Mouse (Mus musculus) liver, embryonic 14.5 days (tissue): ENCODE data around the gene Utp18. TPM values are rescaled to one million over a fixed set of nuclear protein-coding genes. Genes with fewer than 3 reads are reported as not detected.
"Not testable (repeated sequence)": the region's sequence is repeated elsewhere in the genome, so short reads cannot be mapped to it uniquely, and the experiment has no call there.

Experiments used
- ATAC-seq: fragments of 200-750 bp; cut with Nextera tagmentation; 2 replicates; pipeline ENCODE4 v1.8.0; 2017; ENCODE audit warnings: moderate number of reproducible peaks, mild to moderate bottlenecking, moderate library complexity; ENCODE audit not compliant: insufficient read depth
- DNase-seq, 3 experiments: peaks; one replicate each; pipeline ENCODE4 v3.0.0-alpha.2; 2012 to 2013; ENCODE audit warnings: low read depth in 3 of 3, low spot score in 3 of 3
- H3K27ac ChIP-seq: fragments of 300-500 bp; sonication (generic); 2 replicates; pipeline ENCODE4 v1.5.1; 2014; ENCODE audit warnings: moderate library complexity, mild to moderate bottlenecking, control low read depth, inconsistent platforms
- H3K27me3 ChIP-seq: fragments of 300-500 bp; sonication (generic); 2 replicates; pipeline ENCODE4 v1.6.1; 2014; ENCODE audit warnings: mild to moderate bottlenecking, low read length, moderate library complexity; ENCODE audit not compliant: control insufficient read depth, insufficient read depth
- H3K36me3 ChIP-seq: fragments of 300-500 bp; sonication (generic); replicated peaks from 2 replicates; pipeline ENCODE4 v1.6.1; 2014; ENCODE audit warnings: low read depth; ENCODE audit not compliant: control insufficient read depth, insufficient read depth
- H3K4me1 ChIP-seq, 2 experiments: fragments of 200-500 bp in 1 of 2; fragments of 300-500 bp in 1 of 2; sonication (generic) in 1 of 2; replicated peaks; 2 replicates each; pipeline ENCODE4 v1.6.1; 2012 to 2014; ENCODE audit warnings: antibody characterized with exemption in 1 of 2, inconsistent platforms in 1 of 2, low read length in 1 of 2; ENCODE audit not compliant: control insufficient read depth in 2 of 2, insufficient read depth in 2 of 2
- H3K4me2 ChIP-seq: fragments of 300-500 bp; sonication (generic); 2 replicates; pipeline ENCODE4 v1.6.1; 2014; ENCODE audit warnings: low read depth, mild to moderate bottlenecking, control low read depth, moderate library complexity
- H3K4me3 ChIP-seq, 2 experiments: fragments of 200-500 bp in 1 of 2; fragments of 300-500 bp in 1 of 2; sonication (generic) in 1 of 2; 2 replicates each; pipeline ENCODE4 v1.5.1; 2012 to 2014; ENCODE audit warnings: low read depth in 2 of 2, low read length in 2 of 2, mild to moderate bottlenecking in 2 of 2, control low read depth in 1 of 2, inconsistent platforms in 1 of 2, moderate library complexity in 1 of 2; ENCODE audit not compliant: insufficient read depth in 1 of 2
- H3K9ac ChIP-seq: fragments of 300-500 bp; sonication (generic); replicated peaks from 2 replicates; pipeline ENCODE4 v1.6.1; 2014; ENCODE audit warnings: mild to moderate bottlenecking, control low read depth, moderate library complexity
- H3K9me3 ChIP-seq: fragments of 300-500 bp; sonication (generic); 2 replicates; pipeline ENCODE4 v1.6.1; 2016; ENCODE audit warnings: low read length, mixed read lengths; ENCODE audit not compliant: control insufficient read depth
- CTCF ChIP-seq: IDR thresholded peaks from 2 replicates; pipeline ENCODE4 v1.5.1; 2016; ENCODE audit warnings: antibody characterized with exemption, low read depth, control low read depth
- EP300 ChIP-seq: IDR thresholded peaks from 2 replicates; pipeline ENCODE4 v1.6.1; 2016; ENCODE audit warnings: antibody characterized with exemption, low read depth
- WGBS: fragments of 180-500 bp; shearing (Covaris S2); extraction: QIAGEN DNeasy Blood & Tissue Kit; methylation state at CpG from one replicate; pipeline ENCODE4 v1.1.7; 2014; ENCODE audit not compliant: insufficient replicate concordance; 5-methylcytosine and 5-hydroxymethylcytosine counted together
- polyA plus RNA-seq, 2 experiments: library from polyadenylated mRNA; depleted of rRNA in 1 of 2; stranded (reverse) in 1 of 2; unstranded in 1 of 2; fragments of >200 nt; fragmentation: Nextera tagmentation in 1 of 2; extraction: Ambion mirVana in 1 of 2; gene quantifications; 2 replicates each; pipeline versions ENCODE4 v1.2.1 to v1.2.3; 2012 to 2014

Utp18 gene
- polyA plus RNA-seq (2012; rRNA removed) = 5.6 and 11.0 TPM in 2 replicates
- polyA plus RNA-seq (2014; fragmentation: Nextera tagmentation; extraction: Ambion mirVana) = 16.2 and 18.2 TPM in 2 replicates

DNA sequence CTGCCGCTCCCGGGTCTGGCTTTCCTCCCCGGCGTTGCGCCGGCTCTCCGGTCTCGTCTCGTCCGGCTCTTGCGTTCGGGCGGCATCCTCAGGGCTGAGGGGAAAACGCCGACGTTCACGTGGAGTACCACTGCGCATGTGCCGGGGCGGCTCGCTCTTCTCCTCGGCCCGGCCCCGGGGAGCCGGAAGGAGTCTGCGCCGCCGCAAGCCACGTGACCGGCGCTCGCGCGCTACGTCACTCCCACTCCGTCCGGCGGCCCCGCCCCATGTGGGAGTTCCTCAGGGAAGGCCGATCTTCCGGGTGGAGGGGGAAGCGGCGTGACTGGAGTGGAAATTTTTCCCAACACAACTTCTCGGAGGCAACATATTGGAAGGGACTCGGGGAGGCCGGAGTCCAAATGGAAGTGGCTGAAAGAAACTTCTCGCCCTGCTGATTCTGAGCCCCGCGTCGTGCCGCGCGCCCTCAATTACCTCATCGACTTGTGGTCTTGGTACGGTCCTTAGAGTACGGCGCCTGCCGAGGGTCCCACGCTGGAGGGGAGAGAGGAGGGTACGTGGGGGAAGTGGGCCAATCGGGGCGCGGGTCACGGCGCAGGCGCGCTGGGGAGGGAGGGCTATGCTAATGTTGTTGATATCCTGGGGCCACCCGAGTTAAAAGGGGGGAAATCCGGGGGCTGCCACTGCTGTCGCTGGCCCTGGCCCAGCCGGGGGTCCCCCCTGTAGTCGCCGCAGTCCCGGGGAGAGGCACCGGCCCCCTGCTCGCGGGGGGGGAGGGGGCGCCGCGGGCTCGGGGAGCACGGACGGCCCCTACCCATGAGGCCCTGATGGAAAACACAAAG, at the start of gene Utp18, which contains the start of gene Mbtd1:
TSS of gene Utp18 (minus strand) at position 195 of the 839 bp plus-strand sequence.
TSS of gene Mbtd1 (plus strand) at position 281 of the 839 bp plus-strand sequence.
- Histone ChIP-seq H3K9me3 (no peaks in the 10 kb centered on the region), H3K9ac (peak within 1 kb of the TSS; percentile 97), H3K4me3 (peak within 1 kb of the TSS; percentile 87 to 93), H3K27me3 (no peaks in the 10 kb centered on the region), H3K36me3 (no peaks in the 10 kb centered on the region; the same call in 1 of the 2 replicates), H3K4me1 (peaks cover 10 to 13% of the 10 kb centered on the region in 2 experiments), H3K27ac (peak within 1 kb of the TSS; percentile 82), H3K4me2 (peak within 1 kb of the TSS; percentile 98)
- no peak for TF ChIP-seq CTCF
- TF ChIP-seq EP300 = no peak
- WGBS = under 1% methylated on average over 80 of the region's 83 CpGs
- DNase-seq (peak; percentile 89), ATAC-seq (peak; percentile 93)

DNA sequence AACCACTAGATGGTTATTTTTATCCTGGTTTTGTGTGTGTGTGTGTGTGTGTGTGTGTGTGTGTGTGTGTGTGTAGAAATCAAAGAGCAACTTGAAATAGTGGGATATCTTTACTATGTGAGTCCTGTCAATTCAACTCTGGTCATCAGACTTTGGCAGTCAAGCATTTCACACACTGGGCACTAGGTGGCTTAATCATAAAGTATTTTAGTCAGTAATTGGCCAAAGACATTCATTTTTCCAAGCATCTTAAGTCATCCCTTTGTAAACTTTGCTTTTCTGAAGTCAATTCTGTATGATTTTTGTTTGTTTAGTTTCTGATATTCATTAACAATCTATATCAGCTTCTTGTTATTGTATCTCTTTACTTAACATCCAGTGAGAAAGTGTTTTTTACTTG, 43.5 kb upstream of the Utp18 start:
- Histone ChIP-seq H3K4me2 (no peak overlapping the region), H3K9me3 (no peaks in the 10 kb centered on the region), H3K4me1 (no peaks in the 10 kb centered on the region), H3K9ac (no peak overlapping the region), H3K27ac (no peak overlapping the region), H3K36me3 (peaks cover 18% of the 10 kb centered on the region), H3K27me3 (no peaks in the 10 kb centered on the region), H3K4me3 (no peak overlapping the region)
- ATAC-seq = no peak
- TF ChIP-seq CTCF = no peak
- no peak for TF ChIP-seq EP300
- no peak for DNase-seq

DNA sequence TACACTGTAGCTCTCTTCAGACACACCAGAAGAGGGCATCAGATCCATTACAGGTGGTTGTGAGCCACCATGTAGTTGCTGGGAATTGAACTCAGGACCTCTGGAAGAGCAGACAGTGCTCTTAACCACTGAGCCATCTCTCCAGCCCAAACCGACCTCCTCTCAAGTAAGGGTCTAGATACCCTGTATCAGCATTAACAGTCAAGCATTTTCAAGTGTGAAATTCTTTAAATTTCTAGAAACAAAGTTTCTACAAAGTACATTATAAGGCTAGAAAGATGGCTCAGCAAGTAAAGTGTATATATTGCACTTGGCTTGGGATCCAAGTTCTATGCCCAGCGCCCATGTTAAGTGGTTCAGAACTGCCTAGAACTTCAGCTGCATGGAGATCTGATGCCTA, 29.5 kb upstream of the Utp18 start:
- H3K4me2 ChIP-seq, H3K4me1 ChIP-seq, H3K27ac ChIP-seq, H3K9me3 ChIP-seq, DNase-seq, H3K9ac ChIP-seq, H3K27me3 ChIP-seq, H3K4me3 ChIP-seq, ATAC-seq: not testable (repeated sequence)
- WGBS = 81% methylated on average over 2 of the region's 2 CpGs
- H3K36me3 ChIP-seq = peaks cover 17% of the 10 kb centered on the region

DNA sequence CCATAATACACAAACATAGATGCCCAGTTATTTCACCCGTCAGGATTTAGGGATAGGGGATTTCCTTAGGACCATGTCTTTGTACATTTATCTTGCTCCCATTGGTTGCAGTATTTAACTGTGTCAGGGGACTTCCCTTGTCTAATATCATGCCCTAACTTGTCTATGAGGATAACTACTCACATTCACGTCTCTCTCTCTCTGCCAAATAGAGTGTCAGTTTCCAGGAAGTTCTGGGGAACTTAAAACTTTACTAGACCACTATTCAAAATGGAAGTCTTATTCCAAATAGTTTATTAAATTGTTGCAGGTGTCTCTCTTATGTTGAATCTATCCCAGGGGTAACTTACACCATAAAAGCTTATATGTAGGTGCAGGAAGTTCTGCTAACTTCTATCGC, 26.0 kb upstream of the Utp18 start:
- ATAC-seq = no peak
- Histone ChIP-seq H3K4me1 (peaks cover 0 to 7% of the 10 kb centered on the region in 2 experiments; a peak in 2 of 4 replicates), H3K9ac (no peak overlapping the region), H3K27ac (no peak overlapping the region), H3K9me3 (no peaks in the 10 kb centered on the region), H3K4me2 (no peak overlapping the region), H3K4me3 (no peak overlapping the region), H3K36me3 (peaks cover 18% of the 10 kb centered on the region), H3K27me3 (no peaks in the 10 kb centered on the region)
- DNase-seq = no peak
- TF ChIP-seq CTCF (no peak), EP300 (no peak)
- WGBS = 86% methylated on average over 3 of the region's 3 CpGs

DNA sequence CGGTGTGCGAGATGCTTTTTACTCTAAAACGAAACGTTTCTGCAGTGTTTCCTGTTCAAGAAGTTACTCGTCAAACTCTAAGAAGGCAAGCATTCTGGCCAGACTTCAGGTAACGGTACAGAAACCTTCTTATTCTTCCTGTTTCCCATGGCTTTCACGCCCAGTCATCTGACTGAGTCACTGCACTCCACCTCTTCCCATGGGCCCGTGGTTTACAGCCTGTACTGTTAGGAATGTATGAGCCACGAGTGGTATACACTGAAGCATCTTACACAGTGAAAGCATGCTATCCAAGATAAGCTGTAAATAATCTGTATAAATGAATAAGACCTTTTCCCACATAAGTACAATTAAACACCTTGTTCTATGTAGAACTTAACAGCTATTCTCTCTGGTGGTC, 23.3 kb upstream of the Utp18 start:
- no peak overlapping the region for H3K4me3 ChIP-seq
- peaks cover 14% of the 10 kb centered on the region for H3K36me3 ChIP-seq
- ATAC-seq (no peak), DNase-seq (no peak)
- TF ChIP-seq CTCF (no peak), EP300 (no peak)
- H3K4me1 ChIP-seq = no peaks in the 10 kb centered on the region
- no peak overlapping the region for H3K27ac ChIP-seq
- no peak overlapping the region for H3K9ac ChIP-seq
- no peak overlapping the region for H3K4me2 ChIP-seq
- H3K27me3 ChIP-seq = no peaks in the 10 kb centered on the region
- WGBS = 67% methylated on average over 9 of the region's 9 CpGs
- no peaks in the 10 kb centered on the region for H3K9me3 ChIP-seq
